Mouse (Mus musculus): ENCODE measurements around the gene Bud23.

GRCm38 (mm10) chr5:135048539-135048938 is 16.2 kb downstream of the Bud23 start:
- TF ChIP-seq ELF1 (IDR thresholded peaks at IDR 0.05; ENCODE audit: low read depth, low read length) (no peak), EP300 (IDR thresholded peaks at IDR 0.05; ENCODE audit: low read depth in 1 of 2, low read length in 2 of 2) (no peak), JUND (IDR thresholded peaks at IDR 0.05; ENCODE audit: low read depth, low read length) (no peak), CTCF (IDR thresholded peaks at IDR 0.05 in 2 of 3, conservative IDR thresholded peaks at IDR 0.05 in 1 of 3; ENCODE audit: control insufficient read depth in 1 of 3, insufficient read depth in 1 of 3, low read depth in 2 of 3, low read length in 3 of 3, poor library complexity in 1 of 3, severe bottlenecking in 1 of 3) (no peak), POLR2A (IDR thresholded peaks at IDR 0.05; ENCODE audit: control insufficient read depth in 1 of 2, insufficient read depth in 1 of 2, low read depth in 1 of 2, low read length in 2 of 2, poor library complexity in 1 of 2) (no peak), ZNF384 (IDR thresholded peaks at IDR 0.05; ENCODE audit: low read depth, low read length) (no peak), MAFK (IDR thresholded peaks at IDR 0.05; ENCODE audit: borderline replicate concordance, low read depth, low read length) (no peak), GATA1 (IDR thresholded peaks at IDR 0.05; ENCODE audit: low read depth, low read length) (no peak), SMC3 (IDR thresholded peaks at IDR 0.05; ENCODE audit: low read depth, low read length) (no peak), USF2 (IDR thresholded peaks at IDR 0.05; ENCODE audit: borderline replicate concordance in 1 of 2, insufficient read depth in 1 of 2, low read depth in 1 of 2, low read length in 2 of 2) (no peak)
